Mouse (Mus musculus): ENCODE measurements around the gene Olfr1220.

GRCm38 (mm10) chr2:89093848-89094247, 12.8 kb downstream of the Olfr1220 start:
- TF ChIP-seq CTCF (IDR thresholded peaks at IDR 0.05) = no peak
- no peak for TF ChIP-seq EP300 (IDR thresholded peaks at IDR 0.05)

Measured in lung, postnatal 0 days (tissue).